Mouse (Mus musculus) cerebellum, postnatal 10 days (tissue): Measurements from ENCODE around the gene Tex14.
"Not testable (repeated sequence)": the region's sequence is repeated elsewhere in the genome, so short reads cannot be mapped to it uniquely, and the experiment has no call there.

Experiments used
- DNase-seq, 2 experiments: peaks; one replicate each; pipeline ENCODE4 v3.0.0; 2021; ENCODE audit warnings: mixed read lengths in 2 of 2

Tex14 gene

DNA sequence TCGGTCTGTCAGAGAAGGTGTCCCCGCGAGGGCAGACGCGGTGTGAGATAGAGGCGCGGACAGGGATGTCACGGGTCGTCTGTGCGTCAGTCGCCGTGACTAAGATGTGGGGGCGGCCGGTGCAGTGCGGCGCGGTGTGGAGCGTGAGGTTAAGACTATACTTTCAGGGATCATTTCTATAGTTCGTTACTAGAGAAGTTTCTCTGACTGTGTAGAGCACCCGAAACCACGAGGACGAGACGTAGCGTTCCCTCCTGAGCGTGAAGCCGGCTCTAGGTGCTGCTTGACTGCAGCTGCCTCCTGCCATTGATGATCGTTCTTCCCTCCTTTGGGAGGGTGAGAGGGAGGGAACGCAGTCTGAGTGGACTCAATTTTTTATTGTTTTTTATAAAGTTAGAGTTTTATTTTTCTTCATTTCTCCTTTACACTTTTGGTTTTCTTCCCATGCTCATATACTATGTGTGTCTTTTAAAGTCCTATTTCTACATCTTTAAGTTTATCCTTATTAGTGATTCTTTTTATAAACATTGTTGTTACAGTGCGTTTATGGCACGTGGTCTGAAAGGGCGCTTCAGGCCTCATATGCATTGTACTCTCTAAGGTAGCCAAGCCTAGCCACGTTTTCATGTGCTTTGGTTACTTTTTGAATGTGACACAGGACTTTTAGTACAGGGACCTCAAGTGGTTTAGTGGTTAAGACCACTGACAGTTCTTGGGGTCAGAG, 43.8 kb downstream of the Tex14 start:
- DNase-seq: peak; percentile 75 to 78

DNA sequence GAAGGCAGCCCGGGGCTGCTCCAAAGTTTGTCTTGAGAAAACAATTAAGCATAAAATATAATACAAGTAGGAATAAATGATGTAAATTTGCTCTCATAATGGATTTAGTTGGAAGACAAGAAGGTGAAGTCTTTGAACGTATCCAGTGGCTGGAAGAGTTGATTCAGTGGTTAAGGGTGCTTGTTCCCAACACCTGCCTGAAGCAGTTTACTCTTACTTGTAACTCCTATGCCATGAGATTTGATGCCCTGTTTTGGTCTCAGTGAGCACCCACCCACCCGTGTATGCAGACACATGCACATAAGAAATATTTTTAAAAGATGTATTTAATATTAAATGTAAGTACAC, 44.3 kb downstream of the Tex14 start:
- no peak for DNase-seq

DNA sequence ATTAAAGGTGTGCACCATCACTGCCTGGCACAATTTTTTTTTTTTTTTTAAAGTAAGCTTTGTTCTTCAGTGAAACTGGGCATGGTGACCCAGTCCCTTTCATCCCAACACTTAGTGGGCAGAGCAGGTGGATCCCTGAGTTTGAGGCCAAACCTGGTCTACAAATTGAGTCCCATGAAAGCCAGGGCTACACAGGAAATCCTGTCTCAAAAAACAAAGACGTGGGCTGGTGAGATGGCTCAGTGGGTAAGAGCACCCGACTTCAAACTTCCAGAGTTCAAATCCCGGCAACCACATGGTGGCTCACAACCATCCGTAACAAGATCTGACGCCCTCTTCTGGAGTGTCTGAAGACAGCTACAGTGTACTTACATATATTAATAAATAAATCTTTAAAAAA, 45.0 kb downstream of the Tex14 start:
- DNase-seq: not testable (repeated sequence)

DNA sequence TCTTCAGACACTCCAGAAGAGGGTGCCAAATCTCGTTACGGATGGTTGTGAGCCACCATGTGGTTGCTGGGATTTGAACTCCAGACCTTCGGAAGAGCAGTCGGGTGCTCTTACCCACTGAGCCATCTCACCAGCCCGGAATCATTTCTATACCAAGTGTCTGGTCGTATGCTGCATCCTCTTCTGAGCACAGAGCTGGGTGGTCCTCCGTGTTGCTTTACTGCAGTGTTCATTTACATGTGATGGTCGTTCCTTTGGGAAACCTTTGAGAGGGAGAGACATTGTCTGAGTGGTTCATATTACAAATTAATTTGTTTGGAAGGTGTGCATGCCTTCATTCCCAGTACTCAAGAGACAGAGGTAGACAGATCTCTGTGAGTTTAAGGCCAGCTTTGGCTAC, 47.9 kb downstream of the Tex14 start:
- DNase-seq: not testable (repeated sequence)

DNA sequence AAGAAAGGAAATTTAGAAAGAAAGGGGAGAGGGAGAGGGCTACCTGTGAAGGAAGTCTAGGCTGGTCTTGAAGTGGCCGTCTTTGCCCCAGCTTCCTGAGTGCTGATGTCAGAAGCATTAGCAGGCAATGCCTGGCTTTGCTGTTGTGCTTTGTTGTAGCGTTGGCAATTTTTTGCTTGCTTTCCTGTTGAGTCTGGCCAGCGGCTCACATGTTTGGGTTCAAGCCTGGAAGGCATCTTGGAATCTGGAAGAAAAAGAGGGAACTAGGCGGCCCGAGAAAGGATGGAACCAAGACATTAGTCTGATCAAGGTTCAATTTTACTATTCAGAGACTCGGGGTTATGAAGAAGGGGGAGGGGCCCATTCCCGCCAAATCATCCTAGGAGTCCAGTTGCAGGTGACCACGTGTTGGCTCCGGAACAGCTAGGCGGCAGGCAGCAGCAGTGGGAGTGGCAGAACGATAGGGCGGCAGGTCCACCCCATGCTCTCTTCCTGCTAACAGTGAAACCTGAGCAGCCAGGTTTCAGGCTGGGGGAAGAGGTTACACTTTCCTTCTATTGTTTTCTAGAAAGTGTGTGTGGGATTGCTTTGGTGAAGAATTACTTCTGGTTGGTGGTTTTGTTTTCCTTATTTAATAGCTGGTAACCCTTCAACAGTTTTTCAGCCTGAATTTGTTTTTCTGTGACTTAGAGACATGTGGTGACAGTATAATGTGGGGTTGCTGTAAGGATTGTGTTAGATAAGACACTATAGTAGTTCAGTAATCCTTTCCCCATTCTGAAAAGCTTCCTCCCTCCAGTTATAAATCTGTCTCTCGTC, 48.6 kb downstream of the Tex14 start:
- no peak for DNase-seq

DNA sequence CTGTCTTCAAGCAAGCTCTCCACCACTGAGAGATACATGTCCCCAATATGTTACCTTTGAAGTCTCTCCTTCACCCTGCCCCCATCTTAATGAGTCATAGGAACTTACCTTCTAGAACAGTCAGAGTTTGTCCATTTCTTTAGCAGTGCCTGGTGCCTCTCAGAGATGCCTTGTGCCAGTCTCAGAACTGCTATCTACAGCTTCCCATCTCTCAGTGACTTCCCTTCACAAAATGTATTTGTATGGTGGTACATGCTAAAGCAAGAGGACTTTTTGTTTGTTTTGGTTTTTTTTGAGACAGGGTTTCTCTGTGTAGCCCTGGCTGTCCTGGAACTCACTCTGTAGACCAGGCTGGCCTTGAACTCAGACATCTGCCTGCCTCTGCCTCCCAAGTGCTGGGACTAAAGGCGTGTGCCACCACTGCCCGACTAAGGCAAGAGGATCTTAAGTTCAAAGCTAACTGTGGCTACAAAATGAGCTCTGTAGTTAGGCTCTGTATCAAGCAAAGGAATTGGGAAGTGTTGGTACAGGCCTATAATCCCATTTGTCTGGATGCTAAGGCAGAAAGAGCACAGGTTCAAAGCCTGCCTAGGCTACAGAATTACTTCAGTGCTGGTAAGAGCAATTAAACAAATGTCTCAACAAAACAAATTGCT, 49.3 kb downstream of the Tex14 start:
- DNase-seq: no peak

DNA sequence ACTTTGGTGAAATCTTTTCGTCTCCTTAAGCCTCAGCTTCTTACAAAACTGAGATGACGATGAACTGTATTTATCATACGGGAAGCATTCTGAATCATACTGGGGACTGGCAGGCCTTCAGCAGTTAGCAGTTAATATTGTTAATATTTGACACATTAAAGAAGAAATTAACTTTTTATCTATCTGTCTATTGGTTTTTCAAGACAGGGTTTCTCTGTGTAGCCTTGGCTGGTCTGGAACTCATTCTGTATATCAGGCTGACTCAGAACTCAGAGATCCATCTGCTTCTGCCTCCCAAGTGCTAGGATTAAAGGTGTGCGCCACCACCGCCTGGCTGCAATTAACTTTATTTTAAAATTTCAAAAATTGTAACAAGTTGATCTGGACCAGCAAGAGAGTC, 50.7 kb downstream of the Tex14 start:
- DNase-seq: no peak

DNA sequence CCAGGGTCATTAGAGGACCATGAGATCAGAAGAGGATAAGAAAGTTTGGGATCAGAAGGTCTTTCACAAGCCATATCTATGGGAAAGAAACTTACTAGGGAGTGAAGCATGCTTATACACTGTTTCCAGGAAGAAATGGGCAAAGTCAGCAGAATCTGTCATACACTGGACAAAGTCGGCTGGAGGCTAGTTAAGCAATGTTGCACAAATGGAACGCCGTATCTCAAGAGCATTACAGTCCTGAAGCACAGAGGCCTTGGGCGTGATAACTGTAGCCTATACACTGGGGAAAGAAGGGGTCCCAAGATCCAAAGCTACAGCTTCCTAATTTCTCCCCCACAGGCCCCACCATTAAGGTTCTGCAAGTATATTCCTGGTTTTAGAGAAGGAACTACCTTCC, 51.1 kb downstream of the Tex14 start:
- no peak for DNase-seq

DNA sequence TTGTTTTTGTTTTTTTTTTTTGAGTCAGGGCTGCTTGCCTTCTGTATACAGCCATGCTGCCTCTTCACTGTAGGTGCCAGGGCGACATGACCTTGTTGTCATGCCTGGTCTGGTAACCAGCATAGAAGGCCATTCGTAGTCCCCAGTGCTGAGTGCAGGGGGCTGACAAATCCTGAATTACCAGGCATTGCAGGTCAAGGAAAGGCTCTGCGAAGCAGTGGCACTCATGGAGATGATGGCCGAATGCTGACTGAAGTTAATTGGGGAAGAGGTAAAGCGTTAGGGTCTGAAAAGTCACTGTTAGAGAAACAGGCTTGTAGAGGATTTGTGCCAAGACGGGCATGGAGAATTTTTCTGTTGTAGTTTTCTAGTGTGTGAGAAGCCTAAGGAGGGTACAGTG, 55.7 kb downstream of the Tex14 start:
- no peak for DNase-seq

DNA sequence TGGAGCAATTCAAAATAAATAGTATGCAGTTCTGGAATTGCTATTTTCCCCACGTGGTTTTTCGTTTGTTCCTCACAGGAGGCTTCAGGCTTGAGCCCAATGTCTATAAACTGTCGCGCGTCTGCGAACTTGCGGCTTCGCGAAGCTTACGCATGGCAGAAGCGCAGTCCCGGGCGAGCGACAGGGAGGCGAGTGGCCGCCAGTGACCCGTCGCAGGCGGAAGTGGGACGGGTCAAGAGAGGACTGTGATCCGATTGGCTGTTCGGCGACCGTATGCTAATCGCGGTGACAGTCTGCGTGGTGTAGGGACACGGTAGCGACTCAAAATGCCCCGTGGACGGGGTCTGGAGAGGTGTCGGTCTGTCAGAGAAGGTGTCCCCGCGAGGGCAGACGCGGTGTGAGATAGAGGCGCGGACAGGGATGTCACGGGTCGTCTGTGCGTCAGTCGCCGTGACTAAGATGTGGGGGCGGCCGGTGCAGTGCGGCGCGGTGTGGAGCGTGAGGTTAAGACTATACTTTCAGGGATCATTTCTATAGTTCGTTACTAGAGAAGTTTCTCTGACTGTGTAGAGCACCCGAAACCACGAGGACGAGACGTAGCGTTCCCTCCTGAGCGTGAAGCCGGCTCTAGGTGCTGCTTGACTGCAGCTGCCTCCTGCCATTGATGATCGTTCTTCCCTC, 57.1 kb downstream of the Tex14 start:
- DNase-seq: peak; percentile 89 to 93

DNA sequence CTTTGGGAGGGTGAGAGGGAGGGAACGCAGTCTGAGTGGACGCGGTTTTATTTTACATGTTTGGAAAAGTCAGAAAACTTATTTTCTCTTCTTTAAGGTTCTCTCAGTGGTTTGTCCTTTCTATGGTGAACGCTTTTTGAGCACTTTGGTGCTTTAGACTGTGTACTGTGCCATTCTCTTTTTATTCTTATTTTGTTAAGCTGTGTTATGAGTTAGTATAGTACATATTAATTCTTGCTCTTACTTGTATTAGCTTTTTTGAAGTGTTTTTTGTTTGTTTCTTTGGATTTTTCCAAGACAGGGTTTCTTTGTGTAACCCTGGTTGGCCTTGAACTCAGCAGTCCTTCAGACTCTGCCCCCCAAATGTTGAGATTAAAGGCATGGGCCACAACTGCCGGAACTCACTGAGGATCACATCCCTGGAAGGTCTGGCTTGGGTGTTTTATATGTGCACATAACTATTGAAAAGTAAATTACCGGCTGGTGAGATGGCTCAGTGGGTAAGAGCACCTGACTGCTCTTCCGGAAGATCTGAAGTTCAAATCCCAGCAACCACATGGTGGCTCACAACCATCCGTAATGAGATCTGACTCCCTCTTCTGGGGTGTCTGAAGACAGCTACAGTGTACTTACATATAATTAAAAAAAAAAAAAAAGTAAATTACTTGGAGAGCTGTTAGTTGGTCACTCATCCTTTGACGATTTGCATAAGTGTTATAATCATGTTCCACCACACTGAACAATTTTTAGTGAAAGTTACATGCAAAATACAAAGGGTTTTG, 57.8 kb downstream of the Tex14 start:
- peak; percentile 50 to 65 for DNase-seq

DNA sequence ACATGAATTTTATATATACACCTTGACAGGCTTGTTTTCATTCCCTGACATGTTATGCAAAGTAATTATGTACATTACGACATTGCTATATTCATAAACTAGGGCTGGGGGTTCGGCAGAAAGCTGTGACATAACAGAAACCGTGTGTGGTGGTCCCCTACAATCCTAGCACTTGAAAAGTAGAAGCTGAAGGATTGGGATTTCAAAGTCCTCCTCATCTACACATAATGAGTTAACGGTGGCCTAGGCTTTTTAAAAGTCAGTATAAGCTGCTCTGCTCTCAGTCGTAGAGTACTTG, 58.3 kb downstream of the Tex14 start:
- no peak for DNase-seq

DNA sequence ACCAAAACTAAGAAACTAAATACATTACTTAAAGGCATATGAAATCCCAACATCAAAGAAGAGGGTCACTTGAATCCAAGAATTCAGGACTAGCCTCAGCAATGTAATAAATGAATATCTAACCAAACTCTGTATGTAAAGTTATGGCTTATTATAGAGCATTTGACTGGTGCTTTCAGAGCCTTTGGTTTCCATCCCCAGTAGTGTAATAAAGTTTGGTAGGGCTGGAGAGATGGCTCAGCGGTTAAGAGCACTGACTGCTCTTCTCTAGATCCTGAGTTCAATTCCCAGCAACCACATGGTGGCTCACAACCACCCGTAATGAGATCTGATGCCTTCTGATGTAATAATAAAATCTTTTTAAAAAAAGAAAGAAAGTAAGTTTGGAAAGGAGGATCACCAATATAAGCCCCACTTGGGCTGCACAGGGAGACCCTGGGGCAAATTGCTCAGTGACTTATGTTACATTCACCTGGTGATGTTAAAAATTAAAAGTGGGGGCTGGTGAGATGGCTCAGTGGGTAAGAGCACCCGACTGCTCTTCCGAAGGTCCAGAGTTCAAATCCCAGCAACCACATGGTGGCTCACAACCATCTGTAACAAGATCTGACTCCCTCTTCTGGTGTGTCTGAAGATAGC, 59.0 kb downstream of the Tex14 start:
- DNase-seq: not testable (repeated sequence)

DNA sequence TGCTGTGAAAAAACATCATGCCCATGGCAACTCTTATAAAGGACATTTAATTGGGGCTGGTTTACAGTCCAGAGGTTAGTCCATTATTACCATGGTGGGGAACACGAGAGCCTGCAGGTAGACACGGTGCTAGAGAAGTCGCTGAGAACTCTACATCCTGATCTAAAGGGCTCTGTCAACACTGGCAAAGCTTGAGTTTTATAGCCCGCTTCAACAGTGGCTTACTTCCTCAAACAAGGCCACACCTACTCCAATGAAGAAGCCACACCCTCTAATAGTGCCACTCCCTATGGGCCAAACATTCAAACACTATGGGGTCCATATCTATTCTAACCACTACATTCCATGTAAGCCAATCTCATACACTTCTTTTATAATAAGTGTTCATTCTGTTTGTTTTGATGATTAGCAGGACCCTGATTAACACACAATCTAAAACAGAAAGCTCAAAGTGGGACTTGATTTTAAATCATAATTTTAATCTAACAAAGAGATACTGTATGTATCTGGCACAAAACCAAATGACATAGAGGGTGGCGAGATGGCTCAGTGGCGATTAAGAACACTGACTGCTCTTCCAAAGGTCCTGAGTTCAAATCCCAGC, 61.2 kb downstream of the Tex14 start:
- no peak for DNase-seq

DNA sequence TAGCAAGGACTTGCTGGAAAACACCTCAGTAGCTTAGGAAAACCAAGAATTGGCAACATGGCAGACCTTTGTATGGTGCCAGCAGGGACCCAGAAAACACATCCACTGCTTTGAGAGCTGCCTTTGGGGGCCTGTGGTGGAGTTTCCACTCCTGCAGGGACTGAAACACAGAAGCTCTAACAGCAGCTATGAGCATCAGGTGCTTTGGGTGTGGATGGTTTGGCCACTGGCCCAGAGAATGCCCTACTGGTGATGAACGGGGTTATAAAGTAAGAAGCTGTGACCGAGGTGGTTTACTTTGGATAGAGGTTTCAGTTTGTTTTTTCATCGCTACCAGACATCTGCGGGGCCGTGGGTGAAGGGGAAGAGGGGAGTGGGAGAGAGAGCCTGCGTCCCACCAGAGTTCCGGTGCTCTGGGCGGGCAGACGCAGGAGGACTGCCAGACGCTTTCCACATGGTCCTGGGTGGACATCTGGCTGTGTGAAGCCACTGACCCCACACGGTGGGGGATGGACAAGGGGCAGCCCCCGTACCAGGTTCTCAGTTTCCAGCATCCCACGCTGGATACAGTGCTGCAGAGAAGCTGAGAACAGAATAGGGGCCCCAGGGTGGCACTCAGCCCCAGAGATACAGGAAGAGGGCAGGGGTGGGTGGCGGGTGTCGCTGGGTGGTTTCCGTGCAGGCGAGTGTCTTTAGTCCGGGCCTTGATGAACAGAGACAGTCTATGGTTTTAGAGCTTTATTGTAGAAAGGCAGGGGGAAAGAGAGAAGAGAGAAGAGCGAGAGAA, 62.8 kb downstream of the Tex14 start:
- peak in 1 of 2 experiments; percentile 31 for DNase-seq

DNA sequence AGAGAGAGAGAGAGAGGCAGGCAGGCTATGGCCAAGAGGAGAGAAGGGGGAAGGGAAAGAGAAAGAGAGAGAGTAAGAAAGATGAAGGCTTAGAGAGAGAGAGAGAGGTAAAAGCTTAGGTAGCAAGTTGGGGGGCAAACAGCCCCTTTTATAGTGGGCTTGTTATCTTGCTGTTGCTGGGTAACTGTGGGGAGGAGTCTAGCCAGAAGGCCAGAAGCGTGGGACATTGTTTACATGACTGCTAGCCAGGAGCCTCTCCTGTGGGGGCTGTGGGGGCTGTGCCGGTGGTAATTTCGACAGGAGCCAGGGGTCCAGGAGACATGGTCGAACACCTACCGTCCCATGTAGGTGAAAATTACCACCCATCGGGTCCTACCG, 63.4 kb downstream of the Tex14 start:
- DNase-seq: no peak

DNA sequence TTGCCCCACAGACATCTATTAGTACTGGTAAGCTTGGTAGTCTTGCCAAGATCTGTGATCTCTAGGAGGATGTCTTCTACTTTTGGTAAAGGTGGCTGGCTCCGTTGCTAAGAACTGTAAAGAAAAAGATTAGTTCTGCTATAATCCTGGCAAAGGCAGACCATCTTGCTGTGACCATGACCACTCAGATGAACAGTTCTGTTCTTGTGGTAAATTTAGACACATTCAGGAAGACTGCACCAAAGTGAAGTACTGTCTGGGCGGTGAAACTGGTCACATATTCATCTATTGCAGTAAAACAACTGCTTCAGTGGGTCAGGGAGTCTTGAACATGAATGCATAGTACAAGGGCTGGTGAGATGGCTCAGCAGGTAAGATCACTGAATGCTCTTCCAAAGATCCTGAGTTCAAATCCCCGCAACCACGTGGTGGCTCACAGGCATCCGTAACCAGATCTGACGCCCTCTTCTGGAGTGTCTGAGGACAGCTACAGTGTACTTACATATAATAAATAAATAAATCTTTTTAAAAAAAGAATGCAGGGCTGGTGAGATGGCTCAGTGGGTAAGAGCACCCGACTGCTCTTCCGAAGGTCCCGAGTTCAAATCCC, 63.9 kb downstream of the Tex14 start:
- DNase-seq: no peak

DNA sequence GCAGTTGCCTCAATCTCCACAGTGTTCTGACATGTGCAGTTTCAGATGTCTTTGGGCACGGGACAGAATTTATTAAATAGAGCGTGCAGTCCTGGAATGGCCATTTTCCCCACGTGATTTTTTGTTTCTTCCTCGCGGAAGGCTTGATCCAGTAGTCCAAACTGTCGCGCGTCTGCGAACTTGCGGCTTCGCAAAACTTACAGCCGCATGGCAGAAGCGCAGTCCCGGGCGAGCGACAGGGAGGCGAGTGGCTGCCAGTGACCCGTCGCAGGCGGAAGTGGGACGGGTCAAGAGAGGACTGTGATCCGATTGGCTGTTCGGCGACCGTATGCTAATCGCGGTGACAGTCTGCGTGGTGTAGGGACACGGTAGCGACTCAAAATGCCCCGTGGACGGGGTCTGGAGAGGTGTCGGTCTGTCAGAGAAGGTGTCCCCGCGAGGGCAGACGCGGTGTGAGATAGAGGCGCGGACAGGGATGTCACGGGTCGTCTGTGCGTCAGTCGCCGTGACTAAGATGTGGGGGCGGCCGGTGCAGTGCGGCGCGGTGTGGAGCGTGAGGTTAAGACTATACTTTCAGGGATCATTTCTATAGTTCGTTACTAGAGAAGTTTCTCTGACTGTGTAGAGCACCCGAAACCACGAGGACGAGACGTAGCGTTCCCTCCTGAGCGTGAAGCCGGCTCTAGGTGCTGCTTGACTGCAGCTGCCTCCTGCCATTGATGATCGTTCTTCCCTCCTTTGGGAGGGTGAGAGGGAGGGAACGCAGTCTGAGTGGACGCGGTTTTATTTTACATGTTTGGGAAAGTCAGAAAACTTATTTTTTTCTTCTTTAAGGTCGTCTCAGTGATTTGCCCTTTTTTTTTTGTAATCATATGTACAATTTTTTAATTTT, 66.2 kb downstream of the Tex14 start:
- peak; percentile 81 to 87 for DNase-seq

DNA sequence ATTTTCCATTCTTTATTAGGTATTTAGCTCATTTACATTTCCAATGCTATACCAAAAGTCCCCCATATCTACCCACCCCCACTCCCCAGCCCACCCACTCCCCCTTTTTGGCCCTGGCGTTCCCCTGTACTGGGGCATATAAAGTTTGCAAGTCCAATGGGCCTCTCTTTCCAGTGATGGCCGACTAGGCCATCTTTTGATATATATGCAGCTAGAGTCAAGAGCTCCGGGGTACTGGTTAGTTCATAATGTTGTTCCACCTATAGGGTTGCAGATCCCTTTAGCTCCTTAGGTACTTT, 66.8 kb downstream of the Tex14 start:
- not testable (repeated sequence) for DNase-seq

DNA sequence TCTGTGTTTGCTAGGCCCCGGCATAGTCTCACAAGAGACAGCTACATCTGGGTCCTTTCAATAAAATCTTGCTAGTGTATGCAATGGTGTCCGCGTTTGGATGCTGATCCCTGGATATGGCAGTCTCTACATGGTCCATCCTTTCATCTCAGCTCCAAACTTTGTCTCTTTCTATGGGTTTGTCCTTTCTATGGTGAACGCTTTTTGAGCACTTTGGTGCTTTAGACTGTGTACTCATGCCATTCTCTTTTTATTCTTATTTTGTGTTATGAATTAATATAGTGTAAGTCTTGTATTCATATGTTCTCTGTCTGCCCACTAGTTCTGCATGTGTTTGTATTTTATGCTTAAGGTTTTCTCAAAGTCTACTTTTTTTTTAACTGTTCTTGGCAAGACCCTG, 67.2 kb downstream of the Tex14 start:
- not testable (repeated sequence) for DNase-seq
